Mouse (Mus musculus): Measurements from ENCODE around the gene Pip4k2b. TPM values are rescaled to one million over a fixed set of nuclear protein-coding genes. Genes with fewer than 3 reads are reported as not detected.

Pip4k2b gene
- total and polyA plus RNA-seq, 3 experiments, result 23.3 to 44.0 (median 30.8) TPM

GRCm38 (mm10) chr11:97744718-97745330 is 320 bp upstream of the Pip4k2b start (continued):
- TF ChIP-seq IRF4 (IDR thresholded peaks at IDR 0.05; ENCODE audit: low read depth, low read length) (peak; percentile 78), ZMIZ1 (IDR thresholded peaks at IDR 0.05; ENCODE audit: low read depth, low read length) (peak; percentile 76), CHD1 (IDR thresholded peaks at IDR 0.05; ENCODE audit: low read depth, low read length) (peak; percentile 96), MAX (IDR thresholded peaks at IDR 0.05; ENCODE audit: low read length) (peak; percentile 83), RCOR1 (conservative IDR thresholded peaks at IDR 0.05; ENCODE audit: low read depth, low read length) (no peak), POLR2AphosphoS2 (IDR thresholded peaks at IDR 0.05; ENCODE audit: low read depth, low read length) (peak; percentile 92), MXI1 (IDR thresholded peaks at IDR 0.05; ENCODE audit: low read depth, low read length) (no peak; the same call in 1 of the 2 replicates)

GRCm38 (mm10) chr11:97743423-97743822 is 1.1 kb downstream of the Pip4k2b start:
- no peaks in the 10 kb centered on the region for H3K27me3 ChIP-seq (replicated peaks)
- peaks cover 6 to 31% of the 10 kb centered on the region in 2 experiments for H3K4me1 ChIP-seq (ENCODE audit: control insufficient read depth in 1 of 2, insufficient read depth in 2 of 2)
- H3K27ac ChIP-seq (ENCODE audit: insufficient read depth, low read depth), result peak overlapping the region; percentile 72
- dilution Hi-C loops (cut with MboI; ENCODE audit: extremely low pct_ligation_motif_present, extremely low pct_unique_long_range_greater_than_20kb, low sequenced_read_pairs), result no loop called here
- peak overlapping the region; percentile 79 to 99 (median 81) for H3K4me3 ChIP-seq (replicated peaks in 1 of 3; ENCODE audit: low read depth in 2 of 3, low read length in 2 of 3, poor library complexity in 1 of 3)
- in situ Hi-C loops (cut with MboI; ENCODE audit: low pct_ligation_motif_present, low pct_unique_long_range_greater_than_20kb, low sequenced_read_pairs), result no loop called here
- H3K9me3 ChIP-seq (replicated peaks; ENCODE audit: low read length), result peaks cover 2% of the 10 kb centered on the region
- peaks cover 16 to 48% of the 10 kb centered on the region in 2 experiments for H3K36me3 ChIP-seq (replicated peaks in 1 of 2; ENCODE audit: control insufficient read depth in 1 of 2, insufficient read depth in 1 of 2, low read length in 1 of 2)
- DNase-seq (ENCODE audit: extremely low read depth), result peak; percentile 74
- H3K4me2 ChIP-seq (ENCODE audit: insufficient read depth, low read depth, poor library complexity, severe bottlenecking), result peak overlapping the region; percentile 58
- peaks cover 33% of the 10 kb centered on the region for H3K79me2 ChIP-seq (replicated peaks; ENCODE audit: control insufficient read depth, extremely low read depth, insufficient read depth, poor library complexity, severe bottlenecking)
- peak overlapping the region; percentile 91 for H3K9ac ChIP-seq (ENCODE audit: insufficient read depth, low read depth)
- TF ChIP-seq TCF12 (IDR thresholded peaks at IDR 0.05; ENCODE audit: low read depth, low read length), result peak; percentile 40; the same call in 1 of the 2 replicates
- TF ChIP-seq MAZ (IDR thresholded peaks at IDR 0.05; ENCODE audit: low read depth, low read length), result 0 out of 2 replicates have a peak, but pooled peaks have one; percentile 5
- TF ChIP-seq NRF1 (IDR thresholded peaks at IDR 0.05; ENCODE audit: low read depth, low read length), result no peak
- 0 out of 2 replicates have a peak, but pooled peaks have one; percentile 23 for TF ChIP-seq TBP (conservative IDR thresholded peaks at IDR 0.05; ENCODE audit: low read depth, low read length)
- peak; percentile 7; the same call in 1 of the 2 replicates for TF ChIP-seq ELF1 (IDR thresholded peaks at IDR 0.05; ENCODE audit: low read depth, low read length)
- no peak for TF ChIP-seq CHD2 (IDR thresholded peaks at IDR 0.05; ENCODE audit: low read length)
- peak; percentile 50; the same call in 1 of the 2 replicates for TF ChIP-seq MEF2A (IDR thresholded peaks at IDR 0.05; ENCODE audit: borderline replicate concordance, low read depth, low read length)
- peak; percentile 56; the same call in 1 of the 2 replicates for TF ChIP-seq POLR2A (IDR thresholded peaks at IDR 0.05; ENCODE audit: low read depth, low read length)
- no peak for TF ChIP-seq ZNF384 (IDR thresholded peaks at IDR 0.05; ENCODE audit: low read depth, low read length)
- TF ChIP-seq IRF4 (IDR thresholded peaks at IDR 0.05; ENCODE audit: low read depth, low read length), result peak; percentile 79

- Histone ChIP-seq H3K27ac (ENCODE audit: insufficient read depth, low read depth) (no peak overlapping the region), H3K27me3 (replicated peaks) (no peaks in the 10 kb centered on the region), H3K36me3 (replicated peaks in 1 of 2; ENCODE audit: control insufficient read depth in 1 of 2, insufficient read depth in 1 of 2, low read length in 1 of 2) (peaks cover 10 to 45% of the 10 kb centered on the region in 2 experiments), H3K9me3 (replicated peaks; ENCODE audit: low read length) (peaks cover 2% of the 10 kb centered on the region), H3K9ac (ENCODE audit: insufficient read depth, low read depth) (peak overlapping the region; percentile 91), H3K4me3 (replicated peaks in 1 of 3; ENCODE audit: low read depth in 2 of 3, low read length in 2 of 3, poor library complexity in 1 of 3) (peak overlapping the region; percentile 79 to 99 (median 81)), H3K4me1 (ENCODE audit: control insufficient read depth in 1 of 2, insufficient read depth in 2 of 2) (peaks cover 6 to 31% of the 10 kb centered on the region in 2 experiments), H3K79me2 (replicated peaks; ENCODE audit: control insufficient read depth, extremely low read depth, insufficient read depth, poor library complexity, severe bottlenecking) (peaks cover 36% of the 10 kb centered on the region), H3K4me2 (ENCODE audit: insufficient read depth, low read depth, poor library complexity, severe bottlenecking) (peak overlapping the region; percentile 58)
- dilution Hi-C loops (cut with MboI; ENCODE audit: extremely low pct_ligation_motif_present, extremely low pct_unique_long_range_greater_than_20kb, low sequenced_read_pairs) (no loop called here), in situ Hi-C loops (cut with MboI; ENCODE audit: low pct_ligation_motif_present, low pct_unique_long_range_greater_than_20kb, low sequenced_read_pairs) (no loop called here)
- DNase-seq (ENCODE audit: extremely low read depth), result peak; percentile 28
- no peak for TF ChIP-seq E2F4 (IDR thresholded peaks at IDR 0.05; ENCODE audit: insufficient replicate concordance, low read depth, low read length)
- no peak for TF ChIP-seq ELF1 (IDR thresholded peaks at IDR 0.05; ENCODE audit: low read depth, low read length)
Observed at GRCm38 (mm10) chr11:97742591-97742990, 1.9 kb downstream of the Pip4k2b start.
